Mouse (Mus musculus) adrenal gland, postnatal 25 days (tissue): Measurements from ENCODE around the gene Acp4. TPM values are rescaled to one million over a fixed set of nuclear protein-coding genes. Genes with fewer than 3 reads are reported as not detected.

Source experiments
- total RNA-seq: library from RNA; stranded (reverse); gene quantifications from 2 replicates; pipeline ENCODE4 v1.2.3, GENCODE M21; 2021

Acp4 gene
- total RNA-seq, 1 experiment from 2014 or later = not detected

Other genes with a start within 250 kb of the Acp4 start
- gene Klk1b26, start 245.2 kb downstream of the Acp4 start, total RNA-seq = not detected in 2 replicates
- gene Klk1b27, start 205.1 kb downstream of the Acp4 start, total RNA-seq = not detected in 2 replicates
- not detected in 2 replicates for gene Klk1b21, start 155.1 kb downstream of the Acp4 start, total RNA-seq
- gene Klk1b22, start 144.7 kb downstream of the Acp4 start, total RNA-seq = not detected in 2 replicates
- not detected in 2 replicates for gene Klk1b16, start 120.6 kb downstream of the Acp4 start, total RNA-seq
- not detected in 2 replicates for gene Klk1b24, start 69.1 kb downstream of the Acp4 start, total RNA-seq
- not detected in 2 replicates for gene Klk1b3, start 59.2 kb downstream of the Acp4 start, total RNA-seq
- gene Klk1b4, start 49.9 kb downstream of the Acp4 start, total RNA-seq = not detected in 2 replicates
- gene Klk1b5, start 41.4 kb downstream of the Acp4 start, total RNA-seq = not detected in 2 replicates
- not detected in 2 replicates for gene Klk1, start 32.0 kb downstream of the Acp4 start, total RNA-seq
- gene Gm36864, start 21.2 kb downstream of the Acp4 start, total RNA-seq = not detected in 2 replicates
- 0.70 and 1.6 TPM in 2 replicates for gene 1700028J19Rik, start 10.7 kb downstream of the Acp4 start, total RNA-seq
- 71.3 and 125 TPM in 2 replicates for gene 2410002F23Rik, start 10.7 kb downstream of the Acp4 start, total RNA-seq
- not detected in 2 replicates for gene Gm15517, start 4.1 kb upstream of the Acp4 start, total RNA-seq
- gene Clec11a, start 49.5 kb upstream of the Acp4 start, total RNA-seq = 3.4 and 3.6 TPM in 2 replicates
- gene Shank1, start 52.9 kb upstream of the Acp4 start, total RNA-seq = 8.5 and 10.4 TPM in 2 replicates
- 4.1 and 5.7 TPM in 2 replicates for gene Syt3, start 126.7 kb upstream of the Acp4 start, total RNA-seq
- gene 1700008O03Rik, start 128.4 kb upstream of the Acp4 start, total RNA-seq = 2.3 TPM in 1 of 2 replicates, not detected in the other
- 4.3 and 5.8 TPM in 2 replicates for gene Lrrc4b, start 171.6 kb upstream of the Acp4 start, total RNA-seq
- 0.61 and 1.9 TPM in 2 replicates for gene Aspdh, start 208.0 kb upstream of the Acp4 start, total RNA-seq
- gene Josd2, start 210.6 kb upstream of the Acp4 start, total RNA-seq = 43.9 and 49.2 TPM in 2 replicates
- gene Emc10, start 239.2 kb upstream of the Acp4 start, total RNA-seq = 83.9 and 97.6 TPM in 2 replicates
- 12.3 and 17.5 TPM in 2 replicates for gene Fam71e1, start 239.2 kb upstream of the Acp4 start, total RNA-seq